Mouse (Mus musculus): ENCODE results near the gene Nr1i2.

GRCm38 (mm10) chr16:38245849-38246585 is 48.6 kb downstream of the Nr1i2 start:
- TF ChIP-seq POLR2A (IDR thresholded peaks at IDR 0.05; ENCODE audit: control insufficient read depth, extremely low read depth, insufficient read depth, low read length, poor library complexity): no peak
- no peak for TF ChIP-seq CTCF (IDR thresholded peaks at IDR 0.05; ENCODE audit: borderline replicate concordance, control insufficient read depth, extremely low read depth, insufficient read depth, low read length, poor library complexity)

Measured in thymus, adult 2 months (tissue).